Mouse (Mus musculus) left cerebral cortex, postnatal 10 days (tissue): ENCODE measurements around the gene Mindy2. TPM values are rescaled to one million over a fixed set of nuclear protein-coding genes. Genes with fewer than 3 reads are reported as not detected.

Experiments used
- DNase-seq, 2 experiments: peaks; one replicate each; pipeline ENCODE4 v3.0.0; 2021 to 2022; ENCODE audit warnings: low spot score in 2 of 2, mixed read lengths in 1 of 2; ENCODE audit errors: extremely low spot score in 1 of 2
- intact Hi-C: fragments of 180-260 bp; cut with DNase I; formaldehyde crosslinking; loops from one replicate; pipeline ENCODE4 v1.15.1; 2025
- total RNA-seq, 2 experiments: library from RNA; stranded (reverse); gene quantifications; 2 replicates each; pipeline ENCODE4 v1.2.3; 2021

Gene Mindy2
- total RNA-seq = 10 to 100 TPM; 32.8 to 36.2 TPM

DNA sequence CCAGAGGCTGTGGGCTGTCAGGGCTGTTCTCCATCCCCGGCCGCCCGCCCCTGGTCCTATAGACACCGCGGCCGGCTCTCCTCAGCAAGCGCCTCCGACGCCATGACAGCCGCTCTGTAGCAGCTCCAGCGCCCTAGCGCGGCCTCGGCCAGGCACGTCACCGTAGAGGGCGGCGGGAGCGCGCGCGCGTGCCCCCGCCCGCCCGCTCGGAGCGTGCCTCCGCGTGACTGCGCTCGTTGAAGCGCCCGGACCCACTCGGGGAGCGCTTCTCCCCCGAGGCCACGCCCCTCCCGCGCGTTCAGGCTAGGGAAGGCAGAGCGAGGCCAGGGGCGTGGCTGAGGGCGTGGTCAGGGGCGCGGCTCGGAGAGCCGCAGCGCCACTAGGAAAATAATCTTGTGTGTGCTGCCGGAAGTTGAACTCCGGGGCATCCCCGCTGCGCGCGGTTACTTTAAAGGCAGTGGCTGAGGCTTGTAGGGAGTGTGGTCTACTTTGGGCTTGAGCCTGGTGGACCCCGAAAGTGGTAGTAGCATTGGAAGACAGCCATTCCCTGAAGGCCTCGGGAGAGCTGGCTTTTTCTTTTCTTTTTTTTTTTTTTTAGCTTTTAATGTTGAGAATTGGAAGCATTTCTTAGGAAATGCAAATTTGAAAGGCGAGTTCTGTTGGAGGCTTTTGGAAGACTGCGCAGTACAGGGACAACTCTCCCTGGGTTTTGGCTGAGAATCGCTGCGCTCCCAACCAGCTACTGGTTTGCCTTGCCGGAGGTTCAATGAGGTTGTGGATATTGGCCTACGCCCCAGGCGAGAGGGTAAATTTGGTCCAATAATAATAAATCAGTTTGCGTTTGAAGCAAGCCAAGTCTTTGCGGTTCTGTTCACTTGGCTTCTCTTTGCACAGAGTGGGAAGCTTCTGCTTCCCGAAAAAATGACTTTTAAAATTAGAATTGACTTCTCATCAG, at the start of gene Mindy2:
Gene Mindy2 (minus strand): TSS at position 162 of the 955 bp plus-strand sequence.
- DNase-seq = peak; percentile 93 to 100
- intact Hi-C loops = no loop called here

DNA sequence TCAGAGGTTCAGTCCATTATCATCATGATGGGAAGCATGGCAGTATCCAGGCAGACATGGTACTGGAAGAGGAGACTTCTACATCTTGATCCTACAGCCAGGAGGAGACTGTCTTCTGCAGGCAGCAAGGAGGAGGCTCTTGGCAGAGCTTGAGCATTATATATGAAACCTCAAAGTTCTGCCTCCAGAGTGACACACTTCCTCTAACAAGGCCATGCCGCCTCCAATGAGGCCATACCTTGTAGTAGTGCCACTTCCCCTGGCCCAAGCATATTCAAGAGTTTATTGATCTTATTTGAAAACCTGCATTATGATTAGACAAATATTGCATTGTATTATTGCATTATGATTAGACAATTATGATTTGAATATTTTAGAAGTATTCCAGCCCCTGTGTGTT, 49.5 kb upstream of the Mindy2 start:
- intact Hi-C loops = no loop called here
- DNase-seq = no peak

DNA sequence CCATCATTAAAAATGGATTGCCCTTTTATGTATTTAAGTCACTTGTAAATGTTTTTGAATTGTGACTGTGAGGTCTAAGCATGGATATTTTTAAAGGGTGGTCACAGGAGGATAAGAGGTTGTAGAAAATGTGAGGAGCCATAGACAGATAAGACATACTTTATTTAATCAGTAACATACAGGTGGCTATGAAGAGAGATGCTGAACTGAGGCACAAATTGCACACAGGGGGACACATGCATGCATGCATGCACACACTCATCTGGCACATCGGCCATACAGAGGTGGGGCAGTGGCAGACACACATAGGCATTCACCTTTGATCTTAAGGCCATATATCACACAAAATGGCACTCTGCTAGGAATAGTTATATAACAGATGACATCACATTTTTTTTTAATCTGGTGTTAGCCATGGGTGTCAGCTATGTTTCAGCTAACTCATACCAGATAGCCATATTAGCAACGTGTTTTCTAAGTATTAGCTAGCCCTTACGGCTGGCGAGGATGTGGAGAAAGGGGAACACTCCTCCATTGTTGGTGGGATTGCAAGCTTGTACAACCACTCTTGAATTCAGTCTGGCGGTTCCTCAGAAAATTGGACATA, 46.7 kb upstream of the Mindy2 start:
- intact Hi-C loops = no loop called here
- no peak for DNase-seq

DNA sequence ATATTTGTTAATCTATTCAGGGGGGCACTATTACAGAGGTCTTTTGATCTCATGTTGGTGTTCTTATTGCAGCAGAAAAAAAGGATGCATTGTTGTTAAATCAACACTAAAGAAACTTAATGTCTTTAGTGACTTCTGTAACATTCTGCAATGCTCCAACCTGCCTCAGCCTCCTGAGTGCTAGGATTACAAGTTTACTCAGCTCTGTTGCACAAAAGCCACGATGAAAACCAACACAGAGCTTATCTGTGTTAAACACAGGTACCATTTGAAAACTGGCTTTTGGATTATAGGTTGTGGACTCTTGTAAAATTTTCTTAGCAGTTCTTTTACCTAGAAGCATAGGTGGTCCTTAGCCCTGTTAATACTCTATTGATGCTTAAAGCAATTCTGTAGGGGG, 41.1 kb upstream of the Mindy2 start:
- no peak for DNase-seq
- intact Hi-C loops = no loop called here

DNA sequence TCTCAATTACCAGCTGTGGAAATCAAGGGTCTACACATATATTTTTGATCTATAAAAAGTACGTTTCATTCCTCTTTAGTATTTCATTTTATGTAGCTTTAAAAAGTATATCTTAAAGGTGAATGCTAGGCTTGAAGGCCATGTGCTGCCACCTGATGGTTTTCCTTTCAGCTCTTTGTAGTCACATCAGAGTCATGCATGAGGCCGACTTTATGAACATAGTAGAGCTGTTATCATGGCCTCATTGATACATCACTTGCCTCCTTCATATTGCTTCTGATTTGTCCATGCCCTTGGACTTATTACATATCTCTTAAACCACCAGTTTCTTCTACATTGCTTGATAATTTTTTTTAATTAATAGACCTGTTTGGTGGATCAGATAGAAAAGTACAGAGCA, 38.7 kb upstream of the Mindy2 start:
- intact Hi-C loops = no loop called here

DNA sequence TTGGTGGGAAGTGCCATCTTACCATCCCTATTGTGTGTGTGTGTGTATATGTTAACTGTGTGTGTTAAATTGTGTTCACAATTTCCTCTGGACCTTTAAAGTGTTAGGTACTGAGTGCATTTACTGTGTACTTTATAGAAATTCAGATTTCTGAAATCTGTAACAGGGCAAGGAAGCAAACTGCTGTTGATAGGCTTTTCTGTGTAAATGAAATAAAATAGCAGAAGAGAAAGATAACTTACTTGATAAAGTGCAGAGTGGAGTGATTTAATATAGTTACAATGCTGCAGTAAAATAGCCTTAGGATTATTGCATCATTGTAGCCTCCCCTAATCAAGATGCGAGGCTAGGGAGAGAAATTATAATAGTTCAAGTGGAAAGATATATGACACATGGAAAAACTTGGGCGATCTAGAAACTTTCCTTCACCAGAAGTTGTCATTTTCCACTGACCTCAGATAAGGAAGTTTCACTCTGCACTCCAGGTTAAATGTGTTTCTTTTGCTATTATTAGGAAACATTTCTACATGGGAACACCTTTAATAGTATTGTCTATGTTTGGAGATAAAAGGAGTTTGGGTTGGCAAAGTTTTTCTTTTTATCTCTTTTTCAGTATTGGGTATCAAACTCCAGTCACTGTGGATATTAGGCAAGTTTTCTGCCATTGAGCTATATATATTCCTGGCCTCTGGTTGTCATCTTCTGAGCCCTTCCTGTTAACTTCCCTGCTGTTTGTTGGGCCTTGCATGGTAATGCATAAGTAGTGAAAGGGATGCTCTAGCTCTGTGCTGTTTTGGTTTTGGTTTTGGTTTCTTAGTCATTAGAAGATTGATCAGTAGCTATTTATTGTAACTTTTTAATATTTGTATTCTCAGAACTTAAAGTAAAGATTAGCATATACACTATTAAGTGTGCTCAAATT, 35.1 kb upstream of the Mindy2 start:
- no peak for DNase-seq
- intact Hi-C loops = no loop called here

More for the DNA sequence above, 38.7 kb upstream of the Mindy2 start:
- no peak for DNase-seq

DNA sequence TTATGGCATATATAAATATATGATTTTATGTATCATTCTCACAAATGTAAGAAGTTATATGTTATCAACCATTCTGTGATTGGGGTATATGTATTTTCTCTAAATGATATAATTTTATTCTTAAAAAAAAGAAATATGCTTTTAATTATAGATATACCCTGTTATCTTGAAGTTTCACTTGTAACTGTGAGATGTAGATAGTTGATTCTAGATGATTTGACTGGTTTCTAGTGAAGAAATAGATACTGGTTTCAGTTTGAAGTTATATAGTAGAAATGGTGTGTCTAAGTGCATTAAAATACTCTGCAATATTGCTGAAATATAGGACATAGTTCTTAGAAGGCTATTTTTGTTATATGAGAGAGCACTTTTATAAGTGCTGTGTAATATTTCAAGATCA, 33.6 kb upstream of the Mindy2 start:
- DNase-seq = no peak
- intact Hi-C loops = no loop called here

DNA sequence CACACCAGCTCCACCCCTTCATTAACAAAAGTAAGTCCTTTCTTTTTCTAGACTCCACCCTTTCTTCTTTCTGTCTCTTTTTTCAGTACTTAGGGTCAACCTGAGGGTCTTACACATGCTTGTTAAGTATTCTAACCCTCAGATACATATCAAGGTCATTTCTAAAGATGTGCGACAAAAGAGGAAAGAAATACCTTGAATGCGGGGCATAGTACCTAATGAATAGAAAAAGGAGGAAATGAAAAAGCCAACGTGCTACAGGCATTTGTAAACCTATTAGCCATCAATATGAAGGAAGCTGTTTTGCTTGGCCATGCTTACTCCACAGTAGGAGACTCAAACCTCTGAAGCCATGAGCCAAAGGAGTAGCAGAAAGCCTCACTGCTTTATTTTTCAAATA, 33.0 kb upstream of the Mindy2 start:
- intact Hi-C loops = no loop called here

DNA sequence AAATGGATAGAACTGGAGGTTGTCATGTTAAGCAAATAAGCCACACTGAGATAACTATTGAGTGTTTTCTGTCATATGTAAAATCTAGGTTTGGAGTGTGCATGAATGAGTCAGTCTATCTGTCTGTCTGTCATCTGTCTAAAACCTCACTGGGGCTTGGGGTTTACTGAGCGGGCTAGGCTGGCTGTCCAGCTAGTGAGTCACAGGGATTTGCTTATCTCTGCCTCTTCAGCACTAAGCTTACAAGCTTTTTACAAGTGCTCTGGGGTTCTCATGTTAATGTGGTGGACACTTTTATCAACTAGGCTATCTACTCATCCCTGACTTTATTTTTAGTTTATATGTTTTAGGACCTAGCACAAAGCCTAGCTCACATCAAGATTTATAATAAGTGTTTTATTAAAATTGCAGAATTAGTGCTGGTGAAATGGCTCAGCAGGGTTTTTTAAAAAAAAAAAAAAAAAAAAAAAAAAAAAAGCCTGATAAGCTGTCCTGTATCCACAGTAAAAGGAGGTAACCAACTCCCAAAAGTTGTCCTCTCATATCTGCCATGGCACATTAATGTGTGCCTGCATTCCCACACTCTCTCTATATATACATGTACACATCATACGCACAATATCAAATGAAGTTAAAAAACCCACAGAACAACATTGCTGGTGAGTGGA, 31.5 kb upstream of the Mindy2 start:
- intact Hi-C loops = no loop called here
- DNase-seq = no peak

More for the DNA sequence above, 33.0 kb upstream of the Mindy2 start:
- DNase-seq = no peak

DNA sequence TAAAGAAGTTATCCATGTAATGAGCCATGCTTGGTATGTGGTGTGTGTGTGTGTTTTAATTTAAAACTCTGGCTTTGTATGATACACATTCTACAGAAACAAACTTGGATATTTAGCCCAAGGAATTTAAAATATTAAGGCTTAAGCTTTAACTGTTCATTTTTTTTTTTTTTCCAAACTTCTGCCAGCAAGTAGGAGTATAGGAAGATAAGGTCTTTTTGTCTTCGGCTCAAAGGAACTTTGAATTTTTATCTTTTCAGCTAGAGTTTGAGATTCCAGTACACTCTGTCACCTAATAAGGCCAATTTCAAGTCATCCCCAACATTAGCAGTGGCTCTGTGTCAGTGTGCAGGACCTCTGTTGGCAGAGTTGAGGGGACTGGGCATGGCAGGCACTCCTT, 25.2 kb upstream of the Mindy2 start:
- intact Hi-C loops = no loop called here
- DNase-seq = no peak

DNA sequence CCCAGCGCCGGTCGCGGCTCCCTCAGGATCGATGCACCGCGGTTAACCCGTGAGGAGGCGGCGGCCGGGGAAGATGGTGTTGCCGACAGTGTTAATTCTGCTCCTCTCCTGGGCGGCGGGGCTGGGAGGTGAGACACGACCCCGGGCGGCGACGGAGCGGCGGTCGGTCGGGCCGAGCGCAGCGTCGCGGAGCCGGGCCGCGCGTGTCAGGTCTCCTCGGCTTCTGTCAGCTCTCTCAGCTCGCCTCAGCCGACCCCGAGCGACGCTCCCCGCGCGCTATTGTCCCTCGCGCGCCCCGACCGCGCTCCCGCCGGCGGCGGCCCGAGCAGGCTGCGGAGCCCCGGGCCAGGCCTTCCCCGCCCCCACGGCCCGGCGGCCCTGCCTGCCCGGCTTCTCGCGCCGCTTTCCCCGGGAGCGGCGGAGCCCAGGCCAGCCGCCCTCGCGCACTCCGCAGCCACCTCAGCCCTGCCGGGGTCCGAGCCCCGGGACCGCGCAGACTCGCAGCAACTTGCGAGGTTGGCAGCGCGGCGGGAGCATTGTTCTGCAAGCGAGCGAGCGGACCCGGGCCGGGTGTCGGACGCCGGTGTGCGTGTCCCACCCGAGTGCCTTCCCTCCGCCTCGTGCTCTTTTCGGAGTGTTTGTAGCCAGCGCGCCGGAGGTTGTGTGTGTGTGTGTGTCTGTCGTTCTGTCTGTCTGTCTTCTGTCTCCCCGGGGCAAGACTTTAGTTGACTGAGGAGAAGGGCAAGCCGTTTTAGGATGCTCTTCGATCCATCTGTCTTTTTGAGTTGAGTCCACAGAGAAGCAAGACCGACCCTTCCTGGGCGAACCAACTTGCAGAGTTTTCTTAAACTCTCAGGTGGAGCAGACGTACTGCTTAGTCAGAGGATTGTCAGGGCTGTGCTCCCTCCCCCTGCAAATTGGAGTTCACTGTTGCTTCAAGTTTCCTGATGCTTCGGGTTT, 22.4 kb upstream of the Mindy2 start:
- peak in 1 of 2 experiments; percentile 72 for DNase-seq
- intact Hi-C loops = loop anchor here (5.0 to 10.0 kb wide), 2 partner anchors 245 to 398 kb away; no protein-coding TSS in a partner anchor

DNA sequence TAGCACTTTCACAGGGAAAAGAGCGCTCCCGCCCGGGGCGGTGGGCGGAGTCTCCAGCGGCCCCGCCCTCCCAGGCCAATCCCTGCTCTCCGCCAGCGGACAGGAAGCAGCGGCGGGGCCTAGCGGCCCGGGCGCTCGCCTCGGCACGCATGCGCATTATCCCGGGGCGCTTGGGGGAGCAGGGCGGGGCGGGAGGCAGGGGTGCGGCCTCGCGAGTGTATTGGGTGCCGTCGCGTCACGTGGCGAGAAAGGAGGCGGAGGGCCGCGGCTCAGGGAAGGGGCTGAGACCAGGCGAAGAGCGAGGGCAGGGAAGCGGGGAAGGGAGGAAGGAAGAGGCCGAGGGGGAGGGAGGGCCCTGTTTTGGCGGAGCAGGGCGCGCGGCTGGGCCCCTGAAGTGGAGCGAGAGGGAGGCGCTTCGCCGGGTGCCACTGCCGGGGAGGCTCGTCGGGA, 21.7 kb upstream of the Mindy2 start, which contains the start of gene Adam10:
Gene Adam10 (plus strand): TSS at position 316 of the 450 bp plus-strand sequence.
- intact Hi-C loops = loop anchor here (5.0 to 10.0 kb wide), 2 partner anchors 246 to 399 kb away; no protein-coding TSS in a partner anchor
- peak; percentile 95 to 100 for DNase-seq

DNA sequence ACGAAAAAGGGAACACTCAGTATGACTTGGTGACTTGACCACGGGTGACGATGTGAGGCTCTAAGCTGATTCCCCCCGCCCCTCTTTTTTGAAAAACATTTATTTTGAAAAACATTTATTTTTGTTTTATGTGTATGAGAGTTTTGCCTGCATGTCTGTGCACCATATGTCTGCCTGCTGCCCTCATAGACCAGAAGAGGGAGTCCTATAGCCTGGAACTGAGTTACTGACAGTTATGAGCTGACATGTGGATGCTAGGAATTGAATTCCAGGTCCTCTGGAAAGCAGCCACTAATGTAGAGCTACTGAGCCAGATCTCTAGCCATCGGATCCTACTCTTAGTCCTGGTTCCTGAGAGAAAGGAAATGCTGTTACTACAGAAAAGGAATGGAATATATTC, 19.0 kb upstream of the Mindy2 start:
- no peak for DNase-seq
- intact Hi-C loops = loop anchor here (5.0 to 10.0 kb wide), 2 partner anchors 249 to 401 kb away; no protein-coding TSS in a partner anchor

DNA sequence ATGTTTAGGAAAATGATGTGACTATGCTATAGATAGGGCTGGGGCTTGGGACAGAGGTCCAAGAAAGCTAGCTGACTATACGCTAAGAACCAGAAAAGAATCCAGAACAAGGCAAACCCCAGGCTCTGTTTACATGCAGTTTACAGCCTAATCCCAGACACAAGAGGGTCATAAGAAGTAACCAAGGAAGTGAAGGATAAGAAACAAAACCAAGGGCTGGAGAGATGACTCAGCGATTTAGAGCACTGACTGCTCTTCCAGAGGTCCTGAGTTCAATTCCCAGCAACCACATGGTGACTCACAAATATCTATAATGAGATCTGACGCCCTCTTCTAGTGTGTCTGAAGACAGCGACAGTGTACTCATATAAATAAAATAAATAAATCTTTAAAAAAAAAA, 18.1 kb upstream of the Mindy2 start:
- intact Hi-C loops = loop anchor here (5.0 to 10.0 kb wide), 2 partner anchors 250 to 402 kb away; no protein-coding TSS in a partner anchor

DNA sequence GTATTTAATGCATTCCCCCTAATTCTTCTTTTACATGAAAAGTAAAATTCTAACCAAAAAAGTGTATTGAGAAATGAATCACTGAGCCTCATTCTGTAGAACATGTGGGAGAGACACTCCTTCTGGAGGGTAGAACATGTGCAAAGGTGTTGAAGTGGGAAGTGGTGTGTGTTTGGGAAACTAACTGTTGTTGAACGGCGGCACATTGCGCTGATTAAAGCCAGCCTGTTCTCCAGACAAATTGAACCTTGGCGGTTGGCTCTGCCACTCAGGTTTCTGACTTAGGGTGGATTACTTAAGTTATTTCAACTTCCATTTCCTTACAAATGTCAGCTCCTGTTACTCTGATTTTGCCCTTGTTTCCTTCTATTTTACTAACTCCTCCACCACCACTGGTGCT, 16.7 kb upstream of the Mindy2 start:
- no peak for DNase-seq
- intact Hi-C loops = loop anchor here (10.0 kb wide), 1 partner anchor 251 kb away; no protein-coding TSS in a partner anchor

More for the DNA sequence above, 18.1 kb upstream of the Mindy2 start:
- DNase-seq = no peak

DNA sequence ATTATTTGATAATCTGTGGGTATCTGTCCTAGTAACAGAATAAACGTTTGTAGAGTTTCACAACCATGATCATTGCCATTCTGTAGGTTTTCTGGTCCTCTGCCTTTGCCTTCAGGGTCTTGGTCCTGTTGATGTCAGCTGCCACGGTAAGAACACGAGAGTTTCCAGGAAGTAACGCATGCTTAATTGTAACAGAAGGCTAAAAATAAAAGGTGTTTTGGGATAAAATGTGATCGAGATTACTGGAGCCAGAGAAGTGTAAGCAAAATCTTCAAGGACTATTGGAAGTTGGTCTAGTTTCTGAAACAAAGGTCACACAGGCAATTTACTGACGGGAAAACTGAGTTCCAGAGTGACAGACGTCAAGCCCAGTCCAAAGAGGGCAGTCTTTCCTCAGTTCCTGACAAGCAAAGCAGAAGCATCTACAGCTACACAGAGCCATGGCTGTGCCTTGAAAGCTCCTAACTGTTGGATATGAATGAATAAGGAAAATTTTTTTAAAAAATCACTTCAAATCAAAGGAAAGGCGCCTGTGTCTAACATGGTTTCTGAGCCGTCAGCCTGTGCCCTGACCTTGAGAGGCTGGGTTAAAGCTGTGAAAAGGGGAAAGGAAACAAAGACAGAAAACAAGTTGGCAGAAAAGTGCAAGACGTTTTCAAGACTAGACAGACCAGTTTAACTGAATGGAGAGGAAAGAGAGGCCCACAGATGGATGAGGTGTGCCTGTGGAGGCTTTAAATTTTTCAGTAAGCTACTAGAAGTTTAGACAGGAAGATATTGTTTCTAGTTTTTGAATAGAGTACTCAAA, 15.0 kb upstream of the Mindy2 start:
- no peak for DNase-seq
- intact Hi-C loops = loop anchor here (10.0 kb wide), 1 partner anchor 253 kb away; no protein-coding TSS in a partner anchor
